Mouse (Mus musculus) lung, embryonic 16.5 days (tissue): ENCODE measurements around the gene Gabrr2. TPM values are rescaled to one million over a fixed set of nuclear protein-coding genes. Genes with fewer than 3 reads are reported as not detected.

Experiments used
- ATAC-seq: fragments of 200-750 bp; cut with Nextera tagmentation; 2 replicates; pipeline ENCODE4 v1.8.0; 2017; ENCODE audit warnings: low read depth, mild to moderate bottlenecking, moderate library complexity
- H3K27ac ChIP-seq: fragments of 300-500 bp; sonication (generic); 2 replicates; pipeline ENCODE4 v1.5.1; 2014; ENCODE audit warnings: mild to moderate bottlenecking, control low read depth, low read length
- H3K27me3 ChIP-seq: fragments of 300-500 bp; sonication (generic); 2 replicates; pipeline ENCODE4 v1.6.1; 2014; ENCODE audit warnings: low read depth, low read length, mixed read lengths; ENCODE audit not compliant: control insufficient read depth, insufficient read depth
- H3K36me3 ChIP-seq: fragments of 300-500 bp; sonication (generic); 2 replicates; pipeline ENCODE4 v1.6.1; 2014; ENCODE audit warnings: low read length; ENCODE audit not compliant: control insufficient read depth, insufficient read depth
- H3K4me1 ChIP-seq: fragments of 300-500 bp; sonication (generic); replicated peaks from 2 replicates; pipeline ENCODE4 v1.6.1; 2014; ENCODE audit warnings: low read length, mixed read lengths; ENCODE audit not compliant: control insufficient read depth, insufficient read depth
- H3K4me2 ChIP-seq: fragments of 300-500 bp; sonication (generic); 2 replicates; pipeline ENCODE4 v1.6.1; 2014; ENCODE audit warnings: low read depth, low read length, control low read depth
- H3K4me3 ChIP-seq: fragments of 300-500 bp; sonication (generic); 2 replicates; pipeline ENCODE4 v1.5.1; 2014; ENCODE audit warnings: mild to moderate bottlenecking, low read length, control low read depth
- H3K9ac ChIP-seq: fragments of 300-500 bp; sonication (generic); 2 replicates; pipeline ENCODE4 v1.6.1; 2014; ENCODE audit warnings: low read length, control low read depth
- H3K9me3 ChIP-seq: fragments of 300-500 bp; sonication (generic); 2 replicates; pipeline ENCODE4 v1.6.1; 2016; ENCODE audit warnings: low read length; ENCODE audit not compliant: control insufficient read depth
- whole genome bisulfite sequencing: fragments of 180-500 bp; shearing (Covaris S2); extraction: QIAGEN DNeasy Blood & Tissue Kit; methylation state at CpG from one replicate; pipeline ENCODE4 v1.1.7; 2014; 5-methylcytosine and 5-hydroxymethylcytosine counted together
- polyA plus RNA-seq: library from polyadenylated mRNA; unstranded; fragments of >200 nt; fragmentation: Nextera tagmentation; extraction: Ambion mirVana; gene quantifications from 2 replicates; pipeline ENCODE4 v1.2.1, GENCODE M21; 2015

Gene Gabrr2
- polyA plus RNA-seq, 1 experiment from 2014 or later = 0.10 TPM

GRCm38 (mm10) chr4:33039826-33040225, 23.0 kb upstream of the Gabrr2 start:
- Histone ChIP-seq H3K36me3 (peaks cover 34% of the 10 kb centered on the region), H3K9ac (no peak overlapping the region), H3K27me3 (no peaks in the 10 kb centered on the region), H3K9me3 (peaks cover 9% of the 10 kb centered on the region), H3K4me3 (no peak overlapping the region), H3K4me2 (no peak overlapping the region), H3K27ac (no peak overlapping the region), H3K4me1 (no peaks in the 10 kb centered on the region)
- 82% methylated on average over 4 of the region's 4 CpGs for WGBS
- no peak for ATAC-seq

- 89% methylated on average over 11 of the region's 11 CpGs for WGBS
- no peak overlapping the region for H3K4me2 ChIP-seq
- H3K4me1 ChIP-seq = no peaks in the 10 kb centered on the region
- H3K27ac ChIP-seq = no peak overlapping the region
- no peak overlapping the region for H3K4me3 ChIP-seq
- no peaks in the 10 kb centered on the region for H3K9me3 ChIP-seq
- H3K27me3 ChIP-seq = no peaks in the 10 kb centered on the region
- H3K9ac ChIP-seq = no peak overlapping the region
- peaks cover 42% of the 10 kb centered on the region for H3K36me3 ChIP-seq
- ATAC-seq = no peak
Observed at GRCm38 (mm10) chr4:33049601-33050000, 13.2 kb upstream of the Gabrr2 start.

GRCm38 (mm10) chr4:33052055-33052454, 10.7 kb upstream of the Gabrr2 start:
- Histone ChIP-seq H3K9me3 (no peaks in the 10 kb centered on the region), H3K27me3 (no peaks in the 10 kb centered on the region), H3K4me3 (no peak overlapping the region), H3K4me1 (no peaks in the 10 kb centered on the region), H3K27ac (no peak overlapping the region), H3K9ac (no peak overlapping the region), H3K4me2 (no peak overlapping the region), H3K36me3 (peaks cover 24% of the 10 kb centered on the region)
- no peak for ATAC-seq
- 78% methylated on average over 3 of the region's 3 CpGs for WGBS

GRCm38 (mm10) chr4:33052650-33053049, 10.1 kb upstream of the Gabrr2 start:
- Histone ChIP-seq H3K4me1 (no peaks in the 10 kb centered on the region), H3K9ac (no peak overlapping the region), H3K9me3 (no peaks in the 10 kb centered on the region), H3K4me2 (no peak overlapping the region), H3K4me3 (no peak overlapping the region), H3K27ac (no peak overlapping the region), H3K27me3 (no peaks in the 10 kb centered on the region), H3K36me3 (peaks cover 24% of the 10 kb centered on the region)
- WGBS = 88% methylated on average over 5 of the region's 5 CpGs
- no peak for ATAC-seq

- Histone ChIP-seq H3K4me2 (no peak overlapping the region), H3K4me1 (no peaks in the 10 kb centered on the region), H3K27ac (no peak overlapping the region), H3K36me3 (peaks cover 15% of the 10 kb centered on the region), H3K9me3 (no peaks in the 10 kb centered on the region), H3K9ac (no peak overlapping the region), H3K4me3 (no peak overlapping the region), H3K27me3 (no peaks in the 10 kb centered on the region)
- no peak for ATAC-seq
Observed at GRCm38 (mm10) chr4:33054426-33054825, 8.4 kb upstream of the Gabrr2 start.

- ATAC-seq = no peak
- no peaks in the 10 kb centered on the region for H3K9me3 ChIP-seq
- no peaks in the 10 kb centered on the region for H3K4me1 ChIP-seq
- H3K9ac ChIP-seq = no peak overlapping the region
- WGBS = 62% methylated on average over 1 of the region's 1 CpGs
- H3K27me3 ChIP-seq = no peaks in the 10 kb centered on the region
- H3K4me2 ChIP-seq = no peak overlapping the region
- H3K27ac ChIP-seq = no peak overlapping the region
- H3K36me3 ChIP-seq = peaks cover 5% of the 10 kb centered on the region; the same call in 1 of the 2 replicates
- H3K4me3 ChIP-seq = no peak overlapping the region
Observed at GRCm38 (mm10) chr4:33056317-33056716, 6.5 kb upstream of the Gabrr2 start.

- Histone ChIP-seq H3K36me3 (no peaks in the 10 kb centered on the region), H3K27ac (peak overlapping the region; percentile 41; the same call in 1 of the 2 replicates), H3K4me2 (no peak overlapping the region), H3K9ac (no peak overlapping the region), H3K4me3 (no peak overlapping the region), H3K9me3 (no peaks in the 10 kb centered on the region), H3K4me1 (no peaks in the 10 kb centered on the region), H3K27me3 (no peaks in the 10 kb centered on the region)
- peak; percentile 73 for ATAC-seq
- WGBS = 66% methylated on average over 11 of the region's 11 CpGs
Observed at GRCm38 (mm10) chr4:33057890-33058687, 4.7 kb upstream of the Gabrr2 start.

GRCm38 (mm10) chr4:33061158-33061557, 1.6 kb upstream of the Gabrr2 start:
- 27% methylated on average over 7 of the region's 7 CpGs for WGBS
- Histone ChIP-seq H3K27ac (no peak overlapping the region), H3K36me3 (no peaks in the 10 kb centered on the region), H3K9ac (no peak overlapping the region), H3K27me3 (no peaks in the 10 kb centered on the region), H3K4me1 (peaks cover 4% of the 10 kb centered on the region; the same call in 1 of the 2 replicates), H3K9me3 (no peaks in the 10 kb centered on the region), H3K4me2 (no peak overlapping the region), H3K4me3 (no peak overlapping the region)
- no peak for ATAC-seq

- Histone ChIP-seq H3K4me2 (no peak overlapping the region), H3K36me3 (no peaks in the 10 kb centered on the region), H3K9ac (no peak overlapping the region), H3K4me3 (no peak overlapping the region), H3K27me3 (no peaks in the 10 kb centered on the region), H3K4me1 (peaks cover 6% of the 10 kb centered on the region; the same call in 1 of the 2 replicates), H3K27ac (no peak overlapping the region), H3K9me3 (no peaks in the 10 kb centered on the region)
- 79% methylated on average over 6 of the region's 6 CpGs for WGBS
- ATAC-seq = no peak
Observed at GRCm38 (mm10) chr4:33064986-33065385, 2.2 kb downstream of the Gabrr2 start.
